Mouse (Mus musculus) erythroid progenitor cell, adult 5-6 weeks (primary cell): ENCODE measurements around the gene March6. TPM values are rescaled to one million over a fixed set of nuclear protein-coding genes. Genes with fewer than 3 reads are reported as not detected.

Source experiments
- ATAC-seq: replicated peaks from 2 replicates; pipeline ENCODE4 v1.8.0; 2016; ENCODE audit warnings: moderate number of reproducible peaks, mild to moderate bottlenecking, moderate TSS enrichment, inconsistent platforms; ENCODE audit not compliant: poor library complexity, low FRiP score, severe bottlenecking
- total RNA-seq, 2 experiments: library from RNA; stranded (forward) in 1 of 2; stranded (reverse) in 1 of 2; fragments of 150-400 nt in 1 of 2; fragments of 186-747, 209-891 nt in 1 of 2; gene quantifications; 2 replicates each; pipeline versions ENCODE4 v1.2.3 to v1.2.4; 2015 to 2017; ENCODE audit warnings: low replicate concordance in 2 of 2

The March6 gene
- total RNA-seq, 2 experiments from 2014 or later: 73.2 to 78.4 TPM

DNA sequence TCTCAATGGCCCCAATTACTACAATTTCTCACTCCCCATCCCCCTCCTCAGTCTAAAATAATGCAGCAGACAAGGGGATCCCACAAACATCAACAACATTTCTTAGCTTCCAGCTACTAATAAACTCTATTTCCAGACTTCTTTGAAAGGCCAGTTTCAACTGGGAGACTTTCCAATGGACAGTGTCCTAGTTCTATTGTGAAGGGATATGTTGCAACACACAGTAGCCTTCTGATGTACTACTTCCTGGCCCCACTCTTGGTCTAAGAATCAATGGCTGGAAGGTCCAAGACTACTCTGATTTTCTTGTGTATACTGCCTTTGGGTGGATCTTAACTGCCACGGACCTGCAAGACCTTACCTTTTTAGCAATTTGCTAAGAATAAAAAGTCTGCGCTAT lies 65.0 kb downstream of the March6 start:
- no peak for ATAC-seq

DNA sequence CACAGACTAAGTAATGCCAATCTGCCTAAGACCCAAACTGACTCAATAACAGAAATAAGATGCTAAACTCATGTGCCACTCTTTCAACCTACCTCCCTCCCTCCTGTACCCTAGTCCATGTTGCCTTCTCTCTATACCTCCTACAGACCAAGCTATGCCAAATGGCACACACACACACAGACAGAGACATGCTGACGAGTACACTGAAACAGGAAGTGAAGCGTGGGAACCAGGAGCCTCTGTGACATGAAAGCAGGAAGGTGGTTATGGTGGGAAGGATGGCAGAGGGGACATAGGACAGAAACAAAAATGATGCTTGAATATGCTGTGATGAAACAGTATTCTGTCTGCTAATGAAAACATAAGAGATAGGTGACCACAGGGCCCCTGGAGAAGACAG lies 70.3 kb downstream of the March6 start:
- no peak for ATAC-seq

DNA sequence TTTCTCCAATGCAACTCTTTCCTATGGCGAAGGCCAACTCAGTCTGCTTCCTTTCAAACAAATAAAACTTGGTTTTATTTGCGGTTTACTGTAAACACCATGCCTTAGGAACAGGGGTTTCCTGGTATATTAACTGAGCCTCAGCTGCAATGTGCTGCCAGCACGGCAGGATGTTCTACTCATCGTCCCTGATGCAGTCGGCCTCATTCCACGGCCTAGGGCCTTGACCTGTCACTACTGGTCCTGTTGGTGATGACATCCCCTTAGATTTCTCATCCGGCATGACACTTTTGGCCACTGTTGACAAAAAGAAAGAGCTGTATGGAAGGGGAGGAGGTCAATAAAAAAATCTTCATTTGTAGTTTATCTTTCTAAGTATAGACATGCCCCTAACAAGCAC lies 72.8 kb downstream of the March6 start:
- no peak for ATAC-seq

DNA sequence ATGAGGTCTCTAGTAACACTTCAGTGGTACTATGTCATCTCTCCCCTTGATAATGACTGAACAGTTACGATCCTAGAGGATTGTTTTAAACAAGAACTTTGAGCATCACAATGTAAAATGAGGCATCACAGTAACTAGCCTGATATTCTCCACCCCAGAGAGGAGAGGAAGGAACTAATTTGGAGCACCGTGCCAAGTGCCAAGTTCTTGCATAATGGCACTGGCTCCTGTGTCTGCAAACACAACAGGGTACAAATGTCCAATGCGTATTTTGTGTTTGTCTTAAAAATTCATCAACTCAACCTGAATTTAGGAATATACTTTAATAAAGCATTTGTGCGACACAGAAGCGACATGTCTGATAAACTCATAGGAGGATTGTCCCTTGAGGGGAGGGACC lies 74.5 kb downstream of the March6 start:
- ATAC-seq: no peak

DNA sequence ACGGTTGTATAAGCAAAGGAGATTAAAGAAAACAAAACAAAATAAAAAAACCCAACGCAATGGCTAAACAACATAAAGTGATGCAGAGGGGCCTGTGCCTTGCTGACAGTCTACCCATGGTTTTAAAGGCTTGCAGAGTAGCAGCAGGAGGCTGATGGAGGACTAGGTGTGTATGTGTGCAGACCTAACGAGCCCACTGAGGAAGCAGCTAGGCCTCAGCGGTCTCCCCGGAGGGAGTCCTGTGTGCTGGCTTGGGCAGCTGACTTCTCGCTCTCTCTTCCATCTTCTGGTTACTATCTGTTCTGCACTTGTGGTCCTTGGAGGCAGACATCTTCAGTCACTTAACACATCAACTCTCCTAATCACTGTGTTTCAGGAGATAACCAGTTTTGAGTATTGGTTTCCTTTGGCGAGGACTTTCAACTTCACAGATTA lies 76.0 kb downstream of the March6 start:
- ATAC-seq: no peak

DNA sequence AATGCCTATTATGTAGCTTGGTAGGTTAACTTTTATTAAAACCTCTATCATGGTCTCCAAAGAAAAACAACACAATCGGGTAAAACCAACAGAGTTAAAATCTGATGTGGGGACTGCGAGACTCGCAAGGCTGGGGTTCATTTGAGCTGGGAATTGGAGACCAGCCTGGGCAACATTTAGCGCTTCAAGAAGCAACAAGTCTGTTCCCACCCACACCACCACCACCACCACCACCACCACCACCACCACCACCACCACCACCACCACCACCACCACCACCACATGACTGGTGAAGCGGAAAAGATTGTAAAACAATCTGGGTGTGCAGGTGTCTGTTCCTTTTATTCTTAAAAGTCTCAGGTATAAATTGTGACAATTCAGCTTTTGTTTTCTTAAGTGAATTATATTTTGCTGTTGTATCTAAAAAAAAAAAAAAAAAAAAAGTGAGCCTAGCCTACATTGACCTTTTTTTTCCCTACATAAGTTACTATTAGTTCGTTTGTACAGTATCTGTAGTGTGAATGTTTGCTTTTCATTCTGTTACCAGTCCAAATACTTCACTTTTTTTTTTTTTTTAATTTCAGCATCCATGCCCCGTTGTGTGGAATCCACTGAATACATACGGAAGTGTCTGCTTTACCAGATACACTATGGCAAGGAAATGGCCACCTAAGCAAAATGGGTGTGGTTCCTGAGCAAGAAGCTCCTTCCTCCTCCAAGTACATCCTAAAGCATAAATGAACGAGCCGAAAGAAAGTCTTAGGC lies 76.6 kb downstream of the March6 start:
- ATAC-seq: no peak

DNA sequence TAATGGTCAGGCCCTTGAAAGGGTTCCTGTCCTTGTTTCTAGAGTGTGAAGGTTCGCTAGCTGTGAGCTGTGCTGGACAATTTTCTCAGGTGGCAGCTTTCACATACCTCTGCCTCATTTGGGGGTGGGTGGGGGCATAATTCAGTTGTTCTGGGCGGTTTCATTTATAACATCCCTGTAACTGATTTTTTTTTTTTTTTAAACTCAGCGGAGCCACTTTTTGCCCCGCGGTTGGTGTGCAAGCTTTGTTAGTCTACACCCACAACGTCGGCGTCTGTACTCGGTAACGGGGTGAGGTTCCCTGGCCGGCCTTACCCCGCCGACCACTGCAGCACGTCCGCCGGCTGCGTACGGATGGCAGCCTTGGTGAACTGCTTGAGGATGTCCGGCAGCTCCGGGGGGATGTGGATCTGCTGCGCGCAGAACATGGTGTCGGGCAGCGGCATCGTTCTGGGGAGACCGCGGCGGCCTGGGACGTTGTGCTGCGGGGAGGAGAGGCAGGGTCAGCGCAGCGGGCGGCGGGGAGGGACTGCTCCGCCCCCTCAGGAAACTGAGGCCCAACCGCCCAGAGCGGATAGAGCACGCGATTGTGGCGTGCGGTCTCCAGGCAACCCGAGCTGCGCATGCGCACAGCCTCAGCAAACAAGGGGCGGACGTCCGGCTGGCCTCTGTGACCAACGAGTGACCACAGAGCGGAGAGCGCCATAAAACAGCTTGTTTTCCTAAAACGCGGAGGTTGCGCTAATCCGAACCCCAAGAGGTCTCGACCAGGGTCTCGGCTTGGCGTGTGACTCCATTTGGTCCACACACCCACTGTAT lies 77.5 kb downstream of the March6 start, which contains the start of gene Ropn1l:
Gene Ropn1l, minus strand, starts transcription at position 640 of the 819 bp plus-strand sequence.
- peak; percentile 84 for ATAC-seq

DNA sequence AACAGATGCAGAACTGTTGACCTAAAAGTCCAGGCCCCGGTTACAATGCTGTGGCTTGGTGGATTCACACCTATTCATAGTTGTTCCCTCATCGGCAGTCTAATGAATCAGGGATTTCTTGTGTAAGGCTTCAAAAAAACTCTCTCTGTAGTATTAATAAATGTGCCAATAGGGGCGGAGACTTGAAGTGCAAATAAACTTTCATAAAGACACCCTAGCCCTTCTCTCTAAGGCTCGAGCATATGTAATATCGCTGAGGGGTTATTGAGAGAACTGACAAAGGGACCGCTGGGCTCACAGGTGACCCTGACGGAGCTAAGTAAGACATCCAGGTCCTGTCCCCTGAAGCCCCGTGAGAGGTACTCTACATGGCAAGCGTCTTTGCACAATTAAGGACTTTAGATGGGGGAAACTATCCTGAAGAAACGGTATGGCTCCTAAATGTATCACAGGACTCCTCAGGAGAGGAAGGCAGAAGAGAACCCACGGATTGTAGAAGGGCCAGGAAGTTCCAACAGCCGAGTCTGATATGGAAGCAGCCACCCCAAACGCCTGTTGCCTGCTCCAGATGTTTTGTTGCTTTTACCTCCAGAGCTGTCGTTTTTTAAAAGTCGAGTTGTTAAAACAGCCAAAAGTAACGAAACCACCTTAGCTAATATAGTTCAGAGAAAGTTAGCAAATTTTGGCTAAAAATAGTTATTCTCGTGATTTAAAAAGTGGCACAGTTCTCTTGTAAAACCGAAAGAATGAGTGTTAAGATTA lies 78.3 kb downstream of the March6 start:
- ATAC-seq: no peak

DNA sequence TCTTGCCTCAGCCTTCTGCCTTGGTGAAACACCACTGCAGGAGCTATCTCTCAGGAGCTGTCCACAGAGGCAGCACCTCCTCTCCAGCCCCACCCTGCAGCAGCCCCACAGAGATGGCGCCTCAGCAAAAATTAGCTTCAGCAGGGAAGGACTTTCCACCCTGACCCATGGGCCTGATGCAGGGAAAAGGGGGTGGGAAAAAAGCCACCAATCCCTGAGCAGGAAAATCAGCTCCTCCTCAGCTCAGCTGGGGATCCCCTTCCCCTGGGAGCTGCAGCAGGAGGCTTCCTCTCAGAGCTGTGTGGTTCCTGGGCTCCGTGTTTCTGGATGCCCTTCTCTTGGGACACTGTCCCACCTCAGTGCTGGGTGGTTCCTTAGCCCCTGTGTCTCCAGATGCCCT lies 81.1 kb downstream of the March6 start:
- ATAC-seq: no peak

DNA sequence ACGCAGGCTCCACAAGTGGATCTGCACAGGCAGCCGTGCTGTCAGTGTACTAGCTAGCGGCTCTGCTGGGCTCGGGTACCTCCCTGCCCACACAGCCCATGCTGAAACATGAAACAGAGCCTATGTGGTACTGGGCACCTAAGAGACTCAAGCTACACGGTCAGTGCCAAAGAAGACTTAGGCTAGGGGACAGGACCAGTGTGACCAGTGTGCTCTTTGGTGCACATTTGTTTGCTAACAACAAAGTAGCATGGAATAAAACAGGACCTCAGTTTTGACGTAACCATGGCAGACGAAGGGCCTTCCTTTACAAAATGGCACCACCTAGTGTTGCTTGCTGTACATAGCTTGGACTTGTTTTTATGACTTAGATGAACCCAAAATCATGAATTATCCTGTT lies 83.7 kb downstream of the March6 start:
- 0 out of 2 replicates have a peak, but pooled peaks have one; percentile 28 for ATAC-seq

DNA sequence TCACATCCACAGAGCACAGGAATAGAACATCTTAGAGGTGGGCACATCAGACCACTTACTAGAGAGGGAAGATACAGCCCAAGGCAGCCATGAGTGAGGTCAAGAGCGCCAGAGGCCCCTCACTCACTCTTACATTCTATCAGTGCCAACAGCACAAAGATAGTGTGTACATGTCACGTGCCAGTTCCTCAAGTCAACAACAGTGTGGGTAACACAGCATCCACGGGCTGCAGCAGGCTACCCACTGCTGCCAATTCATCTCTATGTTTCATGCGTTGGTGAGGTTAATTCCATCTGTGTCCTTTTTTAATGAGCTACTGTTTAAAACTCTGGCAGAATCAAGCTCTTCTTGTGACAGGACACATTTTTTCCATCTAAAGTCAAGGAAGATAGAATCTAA lies 88.2 kb downstream of the March6 start:
- ATAC-seq: no peak

DNA sequence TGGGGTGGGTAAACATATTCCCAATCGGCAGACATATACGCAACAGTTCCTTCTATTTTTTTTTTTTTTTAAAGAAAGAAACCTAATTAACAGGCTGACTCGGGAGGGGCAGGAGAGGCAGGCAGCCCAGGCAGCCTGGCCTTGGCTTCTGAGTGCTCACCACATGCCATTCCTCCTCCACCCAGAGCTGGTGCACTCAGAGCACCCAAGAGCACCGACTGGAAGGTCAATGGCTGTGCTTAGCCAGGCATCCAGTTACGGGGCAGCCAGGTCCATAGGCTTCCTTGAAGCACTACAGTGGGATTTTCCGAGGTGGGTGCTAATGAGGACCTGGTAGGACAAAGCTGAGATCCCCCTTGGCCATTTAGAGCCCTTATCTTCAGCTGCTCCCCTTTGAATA lies 88.9 kb downstream of the March6 start:
- ATAC-seq: no peak

DNA sequence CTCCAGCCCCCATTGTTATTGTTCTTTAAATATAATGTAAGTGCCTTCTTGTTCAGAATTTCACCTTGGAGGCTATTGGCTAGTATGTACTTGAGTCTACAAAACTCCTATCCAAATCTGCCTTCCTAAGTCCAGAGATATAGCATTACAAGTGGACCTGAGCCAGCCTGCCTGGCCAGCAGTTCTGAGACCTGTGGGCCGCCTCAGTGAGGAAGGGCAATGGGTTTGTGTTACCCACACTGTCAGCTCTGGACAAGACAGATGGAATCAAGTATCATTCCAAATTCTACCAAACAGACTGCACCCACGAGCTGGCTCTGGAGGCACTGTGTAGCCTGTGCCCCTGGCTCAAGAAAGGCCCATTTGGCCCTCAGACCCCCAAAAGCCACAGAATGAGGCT lies 94.0 kb downstream of the March6 start:
- no peak for ATAC-seq

DNA sequence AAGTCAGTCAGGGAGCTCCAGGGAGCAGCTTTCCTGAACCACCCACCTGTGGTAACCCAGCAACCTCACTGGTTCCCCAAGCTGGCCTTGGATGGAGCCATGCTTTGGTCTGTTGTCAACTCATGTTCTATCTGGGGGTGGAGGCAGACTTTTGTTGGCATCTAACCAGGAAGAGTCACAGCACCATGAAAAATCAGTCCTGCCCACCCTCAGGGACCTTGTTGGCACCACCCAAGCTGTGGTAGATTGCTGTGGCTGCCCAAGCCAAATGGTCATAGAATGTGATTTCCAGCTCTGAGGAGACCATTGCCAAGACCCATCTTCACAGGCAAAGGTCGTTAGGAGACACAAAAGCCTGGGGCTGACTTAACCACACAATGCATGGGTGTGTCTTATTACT lies 94.8 kb downstream of the March6 start:
- no peak for ATAC-seq

DNA sequence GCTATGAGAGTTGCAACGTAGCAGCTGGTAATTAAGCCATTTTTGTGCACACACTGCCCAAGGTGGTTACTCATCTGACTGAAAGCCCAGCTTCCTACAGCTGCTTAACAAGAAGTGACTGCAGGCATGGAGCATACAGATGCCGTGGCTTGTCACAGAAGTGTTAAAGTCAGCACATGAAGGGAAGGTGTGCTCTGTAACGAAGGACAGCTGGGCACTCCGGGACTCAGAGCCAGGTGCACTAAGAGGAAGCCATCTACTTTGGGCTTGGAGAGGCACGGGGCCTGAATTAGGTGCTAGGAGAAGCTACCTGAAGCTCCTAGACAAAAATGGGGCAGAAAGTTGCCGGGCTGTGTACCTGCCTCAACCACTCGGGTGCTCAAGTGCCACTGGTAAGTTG lies 97.1 kb downstream of the March6 start:
- ATAC-seq: no peak

DNA sequence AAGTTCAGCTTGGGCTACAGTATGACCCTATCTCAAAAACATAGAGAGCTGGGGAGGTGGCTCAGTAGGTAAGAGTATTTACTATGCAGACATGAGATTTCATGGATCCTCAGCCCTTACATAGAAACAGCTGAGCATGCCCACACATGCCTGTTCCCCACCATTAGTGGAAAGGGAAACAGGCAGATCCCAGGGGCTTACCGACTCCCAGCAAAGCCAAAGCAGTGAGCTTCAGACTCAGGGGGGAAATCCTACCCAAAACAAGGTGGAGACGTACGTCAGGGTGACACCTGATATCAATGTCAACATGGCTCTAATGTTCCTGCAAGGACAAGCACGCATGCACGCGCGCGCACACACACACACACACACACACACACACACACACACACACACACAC lies 99.0 kb downstream of the March6 start:
- no peak for ATAC-seq

DNA sequence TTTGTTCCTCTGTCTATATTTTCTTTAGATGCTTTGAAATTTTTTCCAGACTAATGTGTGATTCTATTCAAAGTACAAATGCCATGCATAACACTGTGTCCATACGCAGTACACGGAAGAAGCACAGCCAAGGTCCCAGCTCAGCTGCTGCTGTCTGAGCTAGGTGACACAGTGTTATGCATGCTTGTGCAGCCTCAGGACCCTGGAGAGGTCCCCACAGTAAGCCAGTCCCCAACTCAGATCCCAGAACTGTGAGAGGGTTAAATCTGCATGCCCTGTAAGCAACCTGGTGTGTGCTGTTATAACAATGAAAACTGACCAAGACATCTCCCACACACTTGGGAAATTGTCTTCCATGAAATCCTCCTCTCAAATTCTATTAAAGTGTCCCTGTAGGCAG lies 100.8 kb downstream of the March6 start:
- ATAC-seq: no peak

DNA sequence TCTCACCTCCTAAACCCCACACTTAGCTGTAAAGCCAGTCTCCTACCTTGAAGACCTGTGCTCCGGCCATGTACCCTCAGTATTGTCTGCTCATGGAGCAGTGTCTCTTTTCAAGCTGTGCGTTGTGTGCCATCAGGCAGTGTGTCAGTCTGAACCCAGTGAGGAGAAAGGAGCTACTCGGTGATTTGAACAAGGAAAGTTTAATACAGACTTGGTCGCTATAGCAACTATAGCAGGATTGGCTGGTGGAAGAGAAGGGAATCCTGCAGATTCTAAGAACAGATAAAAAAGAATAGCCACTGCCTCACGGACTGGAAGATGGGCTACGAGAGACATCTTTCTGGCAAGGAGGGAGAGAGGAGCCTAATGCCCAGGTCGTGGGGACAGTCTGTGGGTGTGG lies 101.4 kb downstream of the March6 start:
- no peak for ATAC-seq

DNA sequence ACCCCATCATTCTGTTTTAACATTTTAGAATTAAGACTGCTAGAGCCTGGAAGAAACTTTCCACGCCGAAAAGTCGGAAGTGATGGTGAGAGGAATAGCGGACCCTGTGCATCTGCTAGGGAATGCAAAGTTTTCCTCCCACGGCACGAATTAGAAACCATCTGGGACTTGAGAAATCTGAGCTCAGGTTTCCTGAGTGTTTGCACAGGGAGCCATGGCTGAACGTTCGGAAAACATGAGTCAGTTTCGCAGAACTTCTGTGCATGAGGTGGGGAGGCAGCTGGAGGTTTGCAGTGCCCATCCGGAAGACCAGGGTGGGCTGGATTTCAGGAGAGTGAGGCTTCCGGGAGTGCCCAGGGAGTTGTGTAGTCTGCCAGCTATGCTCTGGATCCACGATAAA lies 102.3 kb downstream of the March6 start:
- ATAC-seq: no peak

DNA sequence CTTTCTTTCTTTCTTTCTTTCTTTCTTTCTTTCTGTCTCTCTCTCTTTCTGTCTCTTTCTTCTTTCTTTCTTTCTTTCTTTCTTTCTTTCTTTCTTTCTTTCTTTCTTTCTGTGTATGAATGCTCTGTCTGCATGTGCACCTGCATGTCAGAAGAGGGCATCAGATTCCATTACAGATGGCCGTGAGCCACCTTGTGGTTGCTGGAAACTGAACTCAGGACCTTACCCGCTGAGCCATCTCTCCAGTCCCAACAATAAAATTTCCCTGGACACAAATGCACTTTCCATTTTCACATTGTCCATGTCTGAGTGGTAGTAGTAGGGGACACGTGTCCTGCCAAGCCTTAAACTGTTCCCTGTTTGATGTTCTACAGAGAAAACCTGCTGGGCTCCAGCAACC lies 103.5 kb downstream of the March6 start:
- no peak for ATAC-seq
